Mouse (Mus musculus) heart, embryonic 11.5 days (tissue): Measurements from ENCODE around the gene Trpm7. TPM values are rescaled to one million over a fixed set of nuclear protein-coding genes. Genes with fewer than 3 reads are reported as not detected.

ENCODE experiments used
- ATAC-seq: fragments of 200-750 bp; cut with Nextera tagmentation; replicated peaks from 2 replicates; pipeline ENCODE4 v1.8.0; 2017; ENCODE audit warnings: moderate library complexity; ENCODE audit not compliant: insufficient number of reproducible peaks, low FRiP score, low TSS enrichment
- H3K27ac ChIP-seq: fragments of 300-500 bp; sonication (generic); 2 replicates; pipeline ENCODE4 v1.5.1; 2014; ENCODE audit warnings: mild to moderate bottlenecking, low read depth, low read length
- H3K27me3 ChIP-seq: fragments of 300-500 bp; sonication (generic); 2 replicates; pipeline ENCODE4 v1.6.1; 2014; ENCODE audit warnings: mild to moderate bottlenecking, low read length, mixed read lengths; ENCODE audit not compliant: control insufficient read depth, insufficient read depth
- H3K36me3 ChIP-seq: fragments of 300-500 bp; sonication (generic); 2 replicates; pipeline ENCODE4 v1.6.1; 2014; ENCODE audit warnings: mild to moderate bottlenecking, low read length, moderate library complexity, mixed read lengths; ENCODE audit not compliant: control insufficient read depth, insufficient read depth
- H3K4me1 ChIP-seq: fragments of 300-500 bp; sonication (generic); 2 replicates; pipeline ENCODE4 v1.6.1; 2014; ENCODE audit warnings: low read length; ENCODE audit not compliant: control insufficient read depth, insufficient read depth
- H3K4me2 ChIP-seq: fragments of 300-500 bp; sonication (generic); 2 replicates; pipeline ENCODE4 v1.6.1; 2014; ENCODE audit warnings: mild to moderate bottlenecking, moderate library complexity
- H3K4me3 ChIP-seq: fragments of 300-500 bp; sonication (generic); 2 replicates; pipeline ENCODE4 v1.5.1; 2014; ENCODE audit warnings: low read depth, low read length
- H3K9ac ChIP-seq: fragments of 300-500 bp; sonication (generic); 2 replicates; pipeline ENCODE4 v1.6.1; 2014; ENCODE audit warnings: mild to moderate bottlenecking, low read depth, low read length, moderate library complexity
- H3K9me3 ChIP-seq: fragments of 300-500 bp; sonication (generic); replicated peaks from 2 replicates; pipeline ENCODE4 v1.6.1; 2016; ENCODE audit warnings: low read length; ENCODE audit not compliant: control insufficient read depth
- WGBS: fragments of 180-500 bp; shearing (Covaris S2); extraction: QIAGEN DNeasy Blood & Tissue Kit; methylation state at CpG from one replicate; pipeline ENCODE4 v1.1.7; 2014; ENCODE audit not compliant: insufficient replicate concordance; 5-methylcytosine and 5-hydroxymethylcytosine counted together
- polyA plus RNA-seq: library from polyadenylated mRNA; unstranded; fragments of >200 nt; fragmentation: Nextera tagmentation; extraction: Ambion mirVana; gene quantifications from 2 replicates; pipeline ENCODE4 v1.2.1, GENCODE M21; 2014

Gene Trpm7
- 39.4 and 49.9 TPM in 2 replicates for polyA plus RNA-seq

- no peaks in the 10 kb centered on the region for H3K27me3 ChIP-seq
- WGBS, result under 1% methylated on average over 81 of the region's 81 CpGs
- H3K27ac ChIP-seq, result peak within 1 kb of the TSS; percentile 98
- peak within 1 kb of the TSS; percentile 73 for H3K4me3 ChIP-seq
- no peaks in the 10 kb centered on the region for H3K36me3 ChIP-seq
- H3K9me3 ChIP-seq, result no peaks in the 10 kb centered on the region
- ATAC-seq, result peak; percentile 91
- peak within 1 kb of the TSS; percentile 70 for H3K4me2 ChIP-seq
- H3K4me1 ChIP-seq, result peaks cover 6% of the 10 kb centered on the region; the same call in 1 of the 2 replicates
- peak within 1 kb of the TSS; percentile 86 for H3K9ac ChIP-seq
Observed at GRCm38 (mm10) chr2:126875871-126876796, at the start of gene Trpm7. Trpm7 (minus strand) TSS chr2:126876230.

GRCm38 (mm10) chr2:126920358-126921060 is 44.5 kb upstream of the Trpm7 start:
- ATAC-seq, result no peak
- H3K4me2 ChIP-seq, result no peak overlapping the region
- 85% methylated on average over 12 of the region's 12 CpGs for WGBS
- H3K27me3 ChIP-seq, result no peaks in the 10 kb centered on the region
- peaks cover 10% of the 10 kb centered on the region for H3K36me3 ChIP-seq
- H3K4me3 ChIP-seq, result no peak overlapping the region
- no peaks in the 10 kb centered on the region for H3K9me3 ChIP-seq
- no peak overlapping the region for H3K9ac ChIP-seq
- no peak overlapping the region for H3K27ac ChIP-seq
- no peaks in the 10 kb centered on the region for H3K4me1 ChIP-seq

- Histone ChIP-seq H3K36me3 (peaks cover 8% of the 10 kb centered on the region), H3K27ac (no peak overlapping the region), H3K4me1 (no peaks in the 10 kb centered on the region), H3K9me3 (no peaks in the 10 kb centered on the region), H3K27me3 (no peaks in the 10 kb centered on the region), H3K4me2 (no peak overlapping the region), H3K4me3 (no peak overlapping the region), H3K9ac (no peak overlapping the region)
- ATAC-seq, result no peak
- WGBS, result 64% methylated on average over 1 of the region's 1 CpGs
Observed at GRCm38 (mm10) chr2:126916236-126916635, 40.2 kb upstream of the Trpm7 start.

GRCm38 (mm10) chr2:126914096-126914495 is 38.1 kb upstream of the Trpm7 start:
- Histone ChIP-seq H3K4me1 (no peaks in the 10 kb centered on the region), H3K4me2 (no peak overlapping the region), H3K27ac (no peak overlapping the region), H3K36me3 (peaks cover 6% of the 10 kb centered on the region), H3K4me3 (no peak overlapping the region), H3K9me3 (no peaks in the 10 kb centered on the region), H3K27me3 (no peaks in the 10 kb centered on the region), H3K9ac (no peak overlapping the region)
- WGBS, result 28% methylated on average over 4 of the region's 4 CpGs
- ATAC-seq, result no peak

GRCm38 (mm10) chr2:126904162-126904561 is 28.1 kb upstream of the Trpm7 start:
- Histone ChIP-seq H3K27me3 (no peaks in the 10 kb centered on the region), H3K27ac (no peak overlapping the region), H3K36me3 (peaks cover 3% of the 10 kb centered on the region; the same call in 1 of the 2 replicates), H3K4me3 (no peak overlapping the region), H3K9me3 (no peaks in the 10 kb centered on the region), H3K4me1 (no peaks in the 10 kb centered on the region), H3K4me2 (no peak overlapping the region), H3K9ac (no peak overlapping the region)
- WGBS, result 69% methylated on average over 3 of the region's 3 CpGs
- ATAC-seq, result no peak

DNA sequence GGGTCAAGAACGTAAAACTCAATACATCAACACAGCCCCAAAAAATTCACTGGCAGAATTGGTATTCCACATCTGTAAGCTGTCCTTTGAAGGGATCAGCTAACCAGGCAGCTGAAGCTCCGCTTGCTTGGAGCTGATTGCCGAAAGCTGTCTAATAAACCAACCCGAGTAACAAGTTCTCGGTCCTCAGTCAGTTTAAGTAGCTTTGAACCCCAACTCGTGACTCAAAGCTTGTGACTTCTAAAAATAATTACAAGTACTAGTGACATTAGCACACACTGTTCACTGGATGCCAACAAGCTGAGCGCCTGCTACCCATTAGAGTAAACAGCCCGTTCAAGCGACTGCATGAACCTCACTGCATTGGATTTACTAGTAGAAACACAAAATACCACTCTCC is 21.5 kb upstream of the Trpm7 start:
- Histone ChIP-seq H3K9ac (no peak overlapping the region), H3K9me3 (no peaks in the 10 kb centered on the region), H3K27me3 (no peaks in the 10 kb centered on the region), H3K4me2 (no peak overlapping the region), H3K27ac (peak overlapping the region; percentile 54), H3K4me1 (no peaks in the 10 kb centered on the region), H3K4me3 (no peak overlapping the region), H3K36me3 (peaks cover 5% of the 10 kb centered on the region; the same call in 1 of the 2 replicates)
- ATAC-seq, result no peak
- WGBS, result 68% methylated on average over 9 of the region's 9 CpGs

GRCm38 (mm10) chr2:126896941-126897340 is 20.9 kb upstream of the Trpm7 start:
- Histone ChIP-seq H3K4me1 (no peaks in the 10 kb centered on the region), H3K27ac (peak overlapping the region; percentile 54; the same call in 1 of the 2 replicates), H3K4me3 (no peak overlapping the region), H3K9me3 (no peaks in the 10 kb centered on the region), H3K9ac (no peak overlapping the region), H3K27me3 (no peaks in the 10 kb centered on the region), H3K36me3 (peaks cover 2% of the 10 kb centered on the region; the same call in 1 of the 2 replicates), H3K4me2 (no peak overlapping the region)
- 82% methylated on average over 6 of the region's 6 CpGs for WGBS
- no peak for ATAC-seq

DNA sequence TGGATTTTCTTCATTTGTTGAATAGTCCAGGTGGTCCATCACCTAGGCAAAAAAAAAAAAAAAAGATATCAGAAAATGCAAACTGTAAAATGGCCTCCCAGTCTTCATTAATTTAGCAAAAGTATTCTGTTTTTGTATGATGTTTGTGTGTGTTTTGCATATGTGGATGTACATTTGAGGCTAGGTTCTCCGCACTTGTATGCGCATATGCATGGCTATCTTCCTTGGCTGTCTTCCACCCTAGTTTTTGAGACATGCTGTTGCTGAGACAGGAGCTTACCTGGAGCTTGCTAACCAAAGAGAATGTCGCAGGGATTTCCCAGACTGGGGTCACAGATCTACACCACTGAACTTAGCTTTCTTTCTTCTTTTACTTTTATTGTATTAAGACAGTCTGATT is 18.2 kb upstream of the Trpm7 start:
- Histone ChIP-seq H3K27me3 (no peaks in the 10 kb centered on the region), H3K4me1 (no peaks in the 10 kb centered on the region), H3K4me2 (no peak overlapping the region), H3K4me3 (no peak overlapping the region), H3K9me3 (no peaks in the 10 kb centered on the region), H3K36me3 (peaks cover 2% of the 10 kb centered on the region; the same call in 1 of the 2 replicates), H3K27ac (no peak overlapping the region), H3K9ac (no peak overlapping the region)
- 95% methylated on average over 3 of the region's 3 CpGs for WGBS
- ATAC-seq, result no peak
